Mouse (Mus musculus) cerebellum, adult 2 months (tissue): Measurements from ENCODE around the gene Msmo1.

Experiments
- CTCF ChIP-seq: fragments of 200-500 bp; IDR thresholded peaks from 2 replicates; pipeline ENCODE4 v1.5.1; 2011; ENCODE audit warnings: low read depth, mild to moderate bottlenecking, control low read depth, low read length, moderate library complexity, borderline replicate concordance; ENCODE audit not compliant: insufficient read depth
- POLR2A ChIP-seq: fragments of 200-500 bp; IDR thresholded peaks from 2 replicates; pipeline ENCODE4 v1.6.1; 2011; ENCODE audit warnings: low read length, control low read depth, borderline replicate concordance; ENCODE audit not compliant: insufficient read depth

- TF ChIP-seq CTCF: no peak
- TF ChIP-seq POLR2A: no peak
Observed at GRCm38 (mm10) chr8:64728156-64728555, 5.4 kb downstream of the Msmo1 start.
